Mouse (Mus musculus) erythroblast, embryonic 14.5 days (primary cell): ENCODE results near the gene Ap4b1. TPM values are rescaled to one million over a fixed set of nuclear protein-coding genes. Genes with fewer than 3 reads are reported as not detected.

ENCODE experiments used
- H3K27me3 ChIP-seq: 2 replicates; pipeline ENCODE4 v1.6.1; 2012; ENCODE audit warnings: inconsistent platforms; ENCODE audit not compliant: control insufficient read depth
- H3K36me3 ChIP-seq: 2 replicates; pipeline ENCODE4 v1.6.1; 2012; ENCODE audit warnings: mild to moderate bottlenecking, inconsistent platforms; ENCODE audit not compliant: control insufficient read depth
- H3K4me1 ChIP-seq: 2 replicates; pipeline ENCODE4 v1.6.1; 2012; ENCODE audit warnings: inconsistent platforms; ENCODE audit not compliant: control insufficient read depth
- H3K4me3 ChIP-seq: replicated peaks from 2 replicates; pipeline ENCODE3; 2012; ENCODE audit warnings: moderate library complexity, mild to moderate bottlenecking, inconsistent platforms
- H3K9me3 ChIP-seq: 2 replicates; pipeline ENCODE4 v1.6.1; 2012; ENCODE audit warnings: low read length, inconsistent platforms, mixed read lengths; ENCODE audit not compliant: control insufficient read depth
- GATA1 ChIP-seq: IDR thresholded peaks from 2 replicates; pipeline ENCODE4 v1.6.1; 2012; ENCODE audit warnings: low read length, inconsistent platforms, mixed read lengths
- TAL1 ChIP-seq: IDR thresholded peaks from 3 replicates; pipeline ENCODE4 v1.6.1; 2012; ENCODE audit warnings: low read length, inconsistent platforms, mixed read lengths
- polyA plus RNA-seq: library from polyadenylated mRNA; stranded (reverse); fragments of >175 nt; gene quantifications from 2 replicates; pipeline ENCODE4 v1.2.3, GENCODE M21; 2012

Ap4b1 gene
- polyA plus RNA-seq, 1 experiment = 0.12 TPM

DNA sequence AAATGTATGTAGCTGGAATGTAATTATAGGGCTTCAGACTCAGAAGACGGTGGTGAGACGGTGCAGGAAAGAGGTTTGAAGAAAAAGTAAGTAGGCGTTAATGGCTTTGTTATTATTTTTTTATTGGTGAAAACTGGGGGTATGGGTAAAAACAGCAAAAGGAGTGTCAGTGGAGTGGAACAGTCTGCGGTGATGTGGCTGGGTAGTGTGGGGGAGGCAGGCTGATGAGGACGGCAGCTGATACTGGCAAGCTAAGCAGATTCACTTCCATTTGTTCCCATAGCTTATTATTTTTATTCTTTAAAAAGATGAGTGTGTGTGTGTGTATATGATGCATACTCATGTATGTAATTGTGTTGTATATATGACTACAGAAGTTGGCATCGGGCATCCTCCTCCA is 42.2 kb downstream of the Ap4b1 start:
- Histone ChIP-seq H3K4me3 (no peak overlapping the region), H3K4me1 (peaks cover 2% of the 10 kb centered on the region; the same call in 1 of the 2 replicates), H3K9me3 (no peaks in the 10 kb centered on the region), H3K27me3 (no peaks in the 10 kb centered on the region), H3K36me3 (no peaks in the 10 kb centered on the region)
- TF ChIP-seq GATA1 (no peak), TAL1 (no peak)

DNA sequence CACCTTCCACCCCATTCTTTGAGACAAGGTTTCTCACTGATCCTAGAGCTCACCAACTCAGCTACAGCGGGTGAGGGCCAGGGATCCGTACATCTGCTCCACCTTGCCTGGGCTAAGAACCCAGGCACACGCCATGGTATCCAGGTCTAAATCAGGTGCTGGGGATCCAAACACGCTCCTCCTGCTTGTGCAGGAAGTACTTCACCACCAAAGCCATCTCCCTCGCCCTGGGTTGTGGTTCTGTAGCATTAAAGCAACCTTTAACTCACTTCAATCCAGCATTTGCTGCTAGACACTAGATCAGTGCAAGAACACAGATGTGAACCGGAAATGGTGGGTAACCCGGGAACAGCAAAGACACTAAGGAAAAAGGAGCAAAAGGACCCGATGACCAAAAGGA is 42.6 kb downstream of the Ap4b1 start:
- H3K4me3 ChIP-seq = no peak overlapping the region
- peaks cover 4% of the 10 kb centered on the region; the same call in 1 of the 2 replicates for H3K4me1 ChIP-seq
- no peak for TF ChIP-seq TAL1
- no peak for TF ChIP-seq GATA1

DNA sequence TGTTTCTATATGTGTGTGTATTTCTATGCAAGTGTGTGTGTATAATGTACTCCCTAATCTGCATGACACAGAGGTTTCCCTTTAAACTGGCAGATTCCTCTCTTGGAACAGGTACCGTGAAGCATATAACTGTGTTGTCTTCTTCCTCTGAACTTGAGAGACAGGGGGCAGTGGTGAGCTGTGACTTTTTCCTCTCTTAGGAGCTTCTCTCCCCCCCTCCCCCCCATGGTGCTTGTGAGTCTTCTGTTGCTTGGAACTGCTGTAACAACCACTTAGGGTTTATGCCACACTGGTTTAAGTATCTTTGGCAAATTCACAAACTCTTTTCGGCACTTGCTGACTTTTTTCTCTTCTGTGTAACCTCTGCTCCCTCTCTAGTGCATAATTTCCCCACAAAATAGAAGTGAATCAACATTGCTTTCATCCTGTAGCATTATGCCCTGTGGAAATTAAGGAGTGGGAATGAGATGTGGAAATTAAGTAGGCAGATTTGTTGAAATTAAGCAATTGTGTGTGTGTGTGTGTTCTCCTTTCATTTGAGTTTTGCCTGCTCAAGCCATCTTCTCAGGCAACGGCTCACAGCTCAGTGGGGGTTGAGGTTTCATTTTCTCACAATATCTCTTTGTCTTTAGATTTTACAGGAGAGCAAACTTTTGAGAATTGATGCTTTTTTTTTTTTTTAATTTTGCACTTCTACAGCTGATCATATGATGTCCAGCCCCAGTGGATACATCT is 43.4 kb downstream of the Ap4b1 start:
- TF ChIP-seq GATA1 (no peak), TAL1 (no peak)
- Histone ChIP-seq H3K36me3 (no peaks in the 10 kb centered on the region), H3K27me3 (no peaks in the 10 kb centered on the region), H3K4me1 (peaks cover 4% of the 10 kb centered on the region; the same call in 1 of the 2 replicates), H3K4me3 (no peak overlapping the region), H3K9me3 (no peaks in the 10 kb centered on the region)

More for the DNA sequence above, 42.6 kb downstream of the Ap4b1 start:
- H3K36me3 ChIP-seq = no peaks in the 10 kb centered on the region
- H3K9me3 ChIP-seq = no peaks in the 10 kb centered on the region
- H3K27me3 ChIP-seq = no peaks in the 10 kb centered on the region

DNA sequence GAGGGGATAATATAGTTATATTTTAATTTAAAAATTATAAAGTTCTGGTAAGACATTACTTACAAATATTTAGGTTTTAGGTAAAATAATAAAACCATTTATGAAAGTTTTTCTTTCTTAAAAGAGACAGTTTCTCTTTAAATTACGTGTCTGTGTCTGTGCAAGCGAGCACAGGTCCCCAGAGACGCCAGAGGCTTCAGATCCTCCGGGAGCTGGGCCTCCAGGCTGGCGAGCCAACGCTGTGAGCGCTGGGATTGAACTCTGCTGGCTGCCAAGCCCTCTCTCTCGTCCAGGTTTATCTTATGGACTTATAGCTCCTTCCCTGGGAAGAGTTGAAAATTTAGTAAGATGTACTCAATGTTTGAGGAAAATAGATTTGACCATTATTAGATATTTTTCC is 44.5 kb downstream of the Ap4b1 start:
- TF ChIP-seq TAL1 = no peak
- no peak for TF ChIP-seq GATA1
- peaks cover 4% of the 10 kb centered on the region; the same call in 1 of the 2 replicates for H3K4me1 ChIP-seq
- H3K9me3 ChIP-seq = no peaks in the 10 kb centered on the region

DNA sequence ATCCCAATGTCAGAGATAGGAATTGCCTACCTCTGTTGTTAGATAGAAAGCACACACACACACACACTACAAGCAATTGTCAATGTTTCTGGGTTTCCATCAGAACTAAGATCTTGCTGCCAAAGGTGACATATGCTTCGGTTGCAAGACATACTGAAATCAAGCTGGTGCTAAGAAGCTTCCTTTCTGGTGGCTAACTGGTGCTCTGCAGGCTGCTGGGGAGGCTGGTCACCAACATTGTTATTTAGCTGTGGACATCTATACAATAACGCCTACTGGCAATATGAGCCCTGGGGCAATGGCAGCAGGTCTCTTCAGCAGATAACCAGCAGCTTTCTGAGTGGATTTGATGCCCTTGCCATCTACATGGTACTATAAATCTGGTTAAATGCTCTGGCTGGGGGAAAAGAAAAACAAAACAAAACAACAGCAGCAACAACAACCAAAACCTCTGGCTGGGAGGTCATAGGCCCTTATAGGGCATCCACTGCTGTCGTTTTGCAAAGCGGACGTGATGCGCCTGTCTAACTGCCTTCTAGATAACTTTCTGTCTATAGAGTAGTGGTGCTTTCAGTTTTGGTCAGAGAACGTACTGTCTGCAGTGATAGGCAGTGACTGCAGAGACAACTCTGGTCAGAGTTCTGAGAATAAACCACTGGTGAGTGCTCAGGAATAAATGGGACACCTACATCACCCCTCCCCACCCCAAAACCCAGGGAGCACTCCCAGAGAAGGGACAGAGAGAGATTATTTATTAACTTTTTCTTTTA is 47.9 kb downstream of the Ap4b1 start:
- H3K4me1 ChIP-seq = peaks cover 10% of the 10 kb centered on the region
- TF ChIP-seq TAL1 (no peak), GATA1 (no peak)

More for the DNA sequence above, 44.5 kb downstream of the Ap4b1 start:
- Histone ChIP-seq H3K36me3 (no peaks in the 10 kb centered on the region), H3K4me3 (no peak overlapping the region), H3K27me3 (no peaks in the 10 kb centered on the region)

DNA sequence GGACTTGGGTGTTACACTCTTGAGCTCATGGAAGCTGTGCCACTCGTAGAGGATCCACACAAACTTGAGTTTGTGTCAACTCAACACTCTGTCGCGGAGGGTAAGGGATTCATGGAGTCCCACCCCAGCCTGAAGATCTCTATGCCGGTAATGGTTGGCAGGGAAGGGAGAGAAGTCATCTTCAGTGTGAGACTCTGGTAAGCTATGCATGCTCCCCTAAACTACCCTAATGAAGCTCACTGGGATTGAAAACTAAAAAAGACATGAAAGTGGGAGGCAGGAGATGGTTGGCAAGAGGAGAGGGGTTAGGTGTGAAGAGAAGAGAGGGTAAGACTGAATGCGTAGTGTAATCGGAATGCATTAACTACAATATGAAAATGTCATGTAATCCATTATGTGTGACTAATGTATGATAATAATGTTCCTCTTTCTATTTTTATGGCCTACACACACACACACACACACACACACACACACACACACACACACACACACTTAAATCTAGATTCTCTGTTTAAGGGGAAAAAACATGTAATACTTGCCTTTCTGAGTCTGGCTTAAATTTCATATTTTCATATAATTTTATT is 48.8 kb downstream of the Ap4b1 start:
- Histone ChIP-seq H3K9me3 (no peaks in the 10 kb centered on the region), H3K4me1 (peaks cover 10% of the 10 kb centered on the region), H3K4me3 (no peak overlapping the region), H3K27me3 (peaks cover 6% of the 10 kb centered on the region), H3K36me3 (no peaks in the 10 kb centered on the region)
- TF ChIP-seq GATA1 = no peak
- TF ChIP-seq TAL1 = no peak

More for the DNA sequence above, 47.9 kb downstream of the Ap4b1 start:
- no peaks in the 10 kb centered on the region for H3K9me3 ChIP-seq
- no peak overlapping the region for H3K4me3 ChIP-seq
- H3K27me3 ChIP-seq = peaks cover 6% of the 10 kb centered on the region
- no peaks in the 10 kb centered on the region for H3K36me3 ChIP-seq

DNA sequence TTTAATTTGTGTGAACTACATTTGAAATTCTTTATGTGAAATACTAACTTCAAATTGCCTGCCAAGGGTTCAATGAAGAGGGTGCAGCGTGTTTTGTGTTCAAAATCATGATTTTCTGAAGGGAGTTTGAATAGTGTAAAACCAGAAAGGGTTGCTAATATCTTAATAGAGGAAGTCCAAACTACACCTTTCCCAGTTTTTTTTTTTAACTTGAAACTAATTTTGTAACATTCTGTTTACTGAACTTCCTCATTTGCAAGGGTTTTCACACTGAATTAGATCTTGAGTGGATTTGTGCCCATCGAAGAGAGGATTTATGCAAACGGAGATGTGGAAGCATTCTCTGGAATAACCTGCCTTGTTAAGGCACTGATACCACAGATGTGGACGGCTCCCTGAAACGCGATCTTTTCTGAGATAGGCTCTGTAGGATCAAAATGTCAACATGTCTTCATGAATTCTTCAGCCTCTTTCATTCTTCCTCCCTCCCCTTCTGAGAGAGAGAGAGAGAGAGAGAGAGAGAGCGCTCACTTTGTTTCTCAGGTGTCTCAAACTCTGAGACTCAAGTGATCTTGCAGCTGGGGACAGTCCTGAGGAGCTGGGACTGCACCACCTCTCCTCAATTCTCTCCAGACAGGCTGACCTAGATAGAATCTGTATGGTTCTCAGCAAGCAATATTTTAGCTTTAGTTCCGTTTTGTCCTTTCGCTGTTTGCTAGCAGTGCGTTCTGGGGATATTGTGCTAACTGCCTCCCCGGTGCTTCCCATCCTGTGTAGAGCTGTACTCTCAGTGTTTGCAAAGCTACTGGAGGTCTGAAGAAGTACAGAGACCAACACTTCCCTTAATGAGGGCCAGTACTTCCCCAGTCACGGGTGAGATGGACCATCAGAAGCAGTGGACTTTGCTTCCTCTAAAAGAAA is 49.8 kb downstream of the Ap4b1 start, which contains the start of gene Ptpn22:
TSS of gene Ptpn22 (plus strand) at position 915 of the 921 bp plus-strand sequence.
- H3K27me3 ChIP-seq = peaks cover 6% of the 10 kb centered on the region
- no peaks in the 10 kb centered on the region for H3K36me3 ChIP-seq
- H3K4me1 ChIP-seq = peaks cover 10% of the 10 kb centered on the region
- TF ChIP-seq TAL1 (no peak), GATA1 (no peak)
- H3K4me3 ChIP-seq = peak within 1 kb of the TSS; percentile 16
- no peaks in the 10 kb centered on the region for H3K9me3 ChIP-seq

DNA sequence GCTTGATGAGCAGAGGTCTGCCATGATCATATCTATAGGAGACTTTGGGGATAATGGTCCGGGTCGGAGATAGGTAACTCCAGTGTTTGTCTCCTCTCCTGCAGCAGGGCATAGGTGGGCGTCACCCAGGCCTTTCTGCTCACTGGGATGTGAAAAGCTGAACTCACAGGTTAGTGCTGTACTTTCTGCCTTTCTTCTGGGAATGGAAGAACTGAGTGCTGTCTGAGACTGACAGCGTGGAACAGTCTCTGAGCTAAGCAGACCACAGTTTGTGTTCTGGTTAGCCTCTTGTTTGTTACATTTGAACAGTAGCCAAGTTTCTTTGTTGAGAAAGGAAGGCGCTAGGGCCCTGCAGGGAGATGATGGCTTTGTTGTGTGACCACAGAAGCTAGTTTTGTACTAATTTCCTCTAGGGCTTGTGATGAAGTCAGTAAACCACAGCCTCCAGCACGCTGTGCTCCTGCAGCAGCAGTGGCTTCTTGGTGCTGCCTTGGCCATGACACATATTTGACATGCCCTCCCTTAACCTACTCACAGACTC is 50.6 kb downstream of the Ap4b1 start:
- Histone ChIP-seq H3K36me3 (no peaks in the 10 kb centered on the region), H3K4me3 (no peak overlapping the region), H3K9me3 (no peaks in the 10 kb centered on the region), H3K4me1 (peaks cover 10% of the 10 kb centered on the region), H3K27me3 (peaks cover 6% of the 10 kb centered on the region)
- no peak for TF ChIP-seq TAL1
- no peak for TF ChIP-seq GATA1
